Mouse (Mus musculus): ENCODE measurements around the gene Arid5a.

Gene Arid5a

DNA sequence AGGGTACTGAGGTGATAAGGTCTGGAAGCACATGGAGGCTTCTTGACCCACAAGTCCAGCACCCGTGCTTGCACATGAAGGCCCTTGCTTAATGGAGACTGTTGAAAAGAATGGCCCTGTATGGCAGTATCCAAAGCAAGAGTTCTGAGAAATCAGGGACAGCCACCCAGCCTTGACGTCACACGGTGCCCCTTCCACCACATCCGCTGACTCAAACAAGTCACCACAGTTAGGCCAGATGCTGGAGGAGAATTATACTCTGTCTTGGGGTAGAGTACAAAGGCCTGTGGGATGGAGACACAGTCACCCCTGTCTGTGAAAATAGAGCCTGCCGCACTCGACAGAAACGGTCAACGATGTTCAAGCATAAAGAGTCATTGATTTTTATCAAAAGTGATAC lies 14.1 kb upstream of the Arid5a start:
- no peak for DNase-seq (ENCODE audit: low read depth, low spot score)

DNA sequence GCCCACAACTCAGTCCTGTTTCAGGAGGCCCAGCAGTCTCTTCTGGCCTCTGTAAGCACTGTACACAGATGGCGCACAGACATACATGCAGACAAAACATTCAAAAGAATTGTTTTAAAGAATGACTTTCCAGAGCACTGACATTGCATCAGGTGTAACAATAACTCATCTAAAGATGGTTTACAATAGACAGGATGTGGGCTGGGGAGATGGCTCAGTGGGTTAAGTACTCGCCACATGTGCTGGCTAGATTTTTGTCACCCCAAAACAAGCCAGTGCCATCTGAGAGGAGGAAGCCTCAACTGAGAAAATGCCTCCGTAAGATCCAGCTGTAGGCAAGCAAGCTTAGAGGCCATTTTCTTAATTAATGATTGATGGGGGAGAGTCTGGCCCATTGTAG lies 13.1 kb upstream of the Arid5a start:
- DNase-seq (ENCODE audit: low read depth, low spot score) = no peak

DNA sequence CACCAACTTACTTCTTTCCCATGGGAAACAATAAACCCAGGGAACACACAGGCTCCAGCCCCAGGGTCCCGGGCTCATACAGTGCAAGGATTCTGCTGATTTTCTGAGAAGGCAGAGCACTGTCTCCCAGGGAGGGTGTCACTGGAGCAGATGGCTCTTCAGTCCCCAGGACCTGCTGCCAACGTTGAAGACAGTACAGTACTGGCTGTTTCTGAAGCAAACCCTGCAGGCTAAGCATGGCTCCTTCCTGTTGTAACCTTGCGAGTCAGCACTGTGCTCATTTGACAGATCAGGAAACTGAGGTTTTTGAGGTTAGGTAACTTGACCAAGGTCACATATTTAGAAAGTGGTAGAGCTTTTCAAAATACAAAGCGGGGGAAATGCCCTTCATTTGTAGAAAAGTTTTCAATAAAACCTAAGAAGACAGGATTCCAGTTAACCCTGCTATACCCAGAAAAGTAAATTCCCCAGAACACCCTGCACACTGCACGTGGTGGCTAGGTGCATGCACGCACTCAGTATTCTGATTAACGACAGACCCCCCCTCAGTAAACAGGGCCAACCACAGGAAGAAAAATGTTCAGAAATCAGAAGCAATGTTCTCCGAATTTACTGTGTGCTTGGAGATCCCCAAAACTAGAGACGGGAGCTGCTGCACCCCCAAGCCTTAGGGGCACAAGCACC lies 10.9 kb upstream of the Arid5a start:
- DNase-seq (ENCODE audit: low read depth, low spot score) = no peak

DNA sequence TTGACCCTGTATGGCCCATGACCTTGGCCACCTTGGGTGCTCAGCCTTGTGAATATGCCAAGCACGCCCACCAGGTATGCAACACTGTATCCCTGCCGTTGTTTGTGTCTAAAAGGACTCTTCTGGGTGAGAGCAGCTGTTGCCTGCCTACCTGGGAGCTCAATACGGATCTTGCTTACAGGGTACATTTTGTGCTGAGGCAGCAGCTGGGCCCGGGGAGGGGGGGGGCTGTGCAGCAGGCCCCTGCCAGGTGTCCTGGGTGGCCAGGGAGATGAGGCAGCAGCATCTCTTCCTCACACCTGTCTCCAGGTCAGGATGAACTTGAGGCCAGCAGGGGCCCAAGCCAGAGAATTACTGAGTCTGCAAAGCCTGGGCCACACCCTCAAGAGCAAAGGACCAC lies 9.4 kb upstream of the Arid5a start:
- DNase-seq (ENCODE audit: low read depth, low spot score) = no peak

DNA sequence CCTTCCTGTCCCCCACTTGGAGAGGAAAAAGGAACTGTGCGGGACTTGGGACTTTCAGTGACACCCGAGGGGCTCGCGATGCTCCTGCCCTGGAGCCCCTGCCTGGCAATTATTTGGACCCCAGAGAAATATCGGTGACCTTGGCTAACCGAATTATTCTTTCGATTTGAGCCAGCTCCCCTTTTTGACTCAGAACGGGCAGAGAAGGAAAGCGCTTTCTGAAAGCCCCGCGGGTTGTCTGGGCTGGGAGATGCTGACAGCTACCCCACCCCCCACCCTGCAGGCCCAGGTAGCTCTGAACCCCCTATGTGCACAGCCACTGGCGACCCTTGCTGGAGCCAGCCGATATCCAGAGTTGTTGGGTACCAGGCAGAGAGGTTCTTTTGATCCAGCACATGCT lies 8.4 kb upstream of the Arid5a start:
- no peak for DNase-seq (ENCODE audit: low read depth, low spot score)

DNA sequence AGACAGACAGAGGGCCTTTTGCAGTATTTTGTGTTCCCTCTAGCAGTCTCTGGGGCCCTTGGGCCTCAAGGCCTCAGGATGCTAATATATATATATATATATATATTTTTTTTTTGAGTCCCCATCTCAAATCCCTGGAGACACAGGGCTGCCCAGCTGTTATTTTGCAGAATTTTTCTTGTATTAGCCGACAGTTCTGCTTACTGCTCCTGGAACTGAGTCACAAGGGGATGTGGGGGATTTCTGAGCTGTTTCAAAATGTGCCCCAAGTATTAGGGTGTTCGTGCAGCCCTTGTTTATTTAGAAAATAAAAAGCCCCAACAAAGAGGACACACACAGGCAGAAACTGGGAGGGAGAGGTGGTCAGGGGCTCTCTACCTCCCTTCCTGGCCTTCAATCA lies 7.9 kb upstream of the Arid5a start:
- DNase-seq (ENCODE audit: low read depth, low spot score) = no peak

DNA sequence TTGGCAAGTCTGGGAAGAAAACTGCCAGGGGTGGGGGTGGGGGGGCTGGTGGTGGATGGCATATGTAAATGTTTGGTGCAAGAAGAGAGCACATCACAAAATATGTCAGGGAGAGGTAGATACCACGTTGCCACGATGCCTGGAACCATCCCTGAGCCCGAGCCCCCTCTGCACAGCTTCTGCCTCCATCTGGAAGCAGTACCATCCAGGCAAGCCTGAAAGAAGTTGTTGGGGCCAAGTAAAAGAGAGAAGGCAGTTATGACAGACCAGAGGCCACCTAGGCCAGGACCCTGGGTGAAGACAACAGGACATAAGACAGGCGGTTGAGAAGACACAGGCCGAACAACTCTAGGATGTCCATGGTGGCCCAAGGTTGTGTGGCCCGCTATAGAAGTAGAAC lies 7.0 kb upstream of the Arid5a start:
- DNase-seq (ENCODE audit: low read depth, low spot score) = no peak

DNA sequence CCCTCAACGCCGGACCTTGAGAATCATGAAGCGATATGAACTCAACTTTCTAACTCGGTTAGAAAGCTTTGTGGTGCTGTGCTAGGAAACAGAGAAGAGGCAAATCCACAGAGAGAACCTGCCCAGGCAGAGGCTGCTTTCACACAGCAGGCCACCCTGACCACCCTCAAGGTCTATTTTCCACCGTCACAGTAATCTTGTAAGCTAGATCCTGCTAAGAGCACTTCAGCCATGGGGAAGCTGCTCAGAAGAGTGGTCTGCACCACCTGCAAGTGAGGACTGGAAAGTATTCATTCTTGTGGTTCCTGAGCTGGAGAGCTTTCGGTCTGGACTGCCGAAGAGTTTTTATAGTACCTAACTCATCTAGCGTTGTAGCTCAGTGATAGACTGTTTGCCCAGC lies 5.3 kb upstream of the Arid5a start:
- DNase-seq (ENCODE audit: low read depth, low spot score) = no peak

DNA sequence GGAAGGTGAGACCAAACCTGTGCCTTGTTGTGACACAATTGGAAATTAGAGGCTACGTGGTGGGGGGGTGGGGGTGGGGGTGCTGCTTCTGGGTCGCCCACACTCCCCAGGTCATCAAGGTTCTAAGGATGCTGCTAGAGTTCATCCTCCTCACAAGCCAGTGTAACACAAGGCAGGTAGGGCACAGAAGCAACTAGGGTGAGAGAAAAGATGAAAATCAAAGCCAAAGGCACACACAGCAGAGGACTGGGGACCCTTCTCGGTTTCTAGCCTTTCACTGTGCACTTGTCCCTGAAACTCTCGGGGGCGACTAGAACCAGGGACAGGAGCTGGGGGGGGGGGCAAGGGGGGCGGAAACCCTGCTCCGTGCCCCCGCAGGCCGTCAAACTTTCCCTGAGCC lies 4.6 kb upstream of the Arid5a start:
- no peak for DNase-seq (ENCODE audit: low read depth, low spot score)

DNA sequence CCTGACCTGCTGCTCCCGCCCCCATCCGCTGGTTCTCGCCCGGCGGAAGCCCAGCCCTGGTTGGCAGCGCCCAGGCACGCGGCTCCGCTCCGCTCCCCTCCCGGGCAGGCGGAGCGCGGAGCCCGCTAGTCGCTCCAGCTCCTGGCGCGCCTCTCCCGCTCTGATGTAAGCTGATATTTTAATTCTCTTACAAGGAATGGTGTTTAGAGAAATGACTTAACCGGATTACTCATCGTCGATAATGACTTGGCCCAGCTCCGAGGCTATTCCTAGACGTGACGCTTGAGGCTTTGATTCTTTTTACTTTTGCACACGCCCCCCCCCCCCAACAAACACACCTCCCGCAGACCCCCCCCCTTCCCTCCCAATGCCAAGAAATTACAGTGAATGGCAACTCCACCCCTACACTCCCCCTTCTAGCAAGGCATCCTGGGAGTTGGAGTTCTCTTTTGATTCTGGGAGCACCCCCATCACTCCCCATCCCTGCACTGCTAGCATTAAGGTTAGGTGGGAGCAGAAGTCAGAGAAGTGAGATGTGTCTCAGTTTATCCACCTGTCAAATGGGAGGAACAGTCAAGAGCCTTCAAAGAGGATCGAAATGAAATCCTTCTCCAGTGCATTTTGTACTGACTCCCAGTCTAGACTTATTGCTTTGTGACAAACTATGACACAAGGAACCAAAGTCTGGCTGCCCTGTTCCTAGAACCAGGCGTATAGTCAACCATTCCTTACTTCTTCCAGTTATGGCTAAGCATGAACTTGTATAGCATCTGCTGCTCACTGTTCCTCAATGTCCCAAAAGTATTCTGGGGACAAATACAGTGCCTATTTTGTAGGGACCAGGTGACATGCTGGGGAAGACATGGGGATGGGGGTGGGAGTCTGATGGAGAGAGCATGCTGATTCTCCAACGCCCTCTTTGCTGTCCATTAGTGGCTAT lies 3.9 kb upstream of the Arid5a start:
- peak; percentile 47 for DNase-seq (ENCODE audit: low read depth, low spot score)

DNA sequence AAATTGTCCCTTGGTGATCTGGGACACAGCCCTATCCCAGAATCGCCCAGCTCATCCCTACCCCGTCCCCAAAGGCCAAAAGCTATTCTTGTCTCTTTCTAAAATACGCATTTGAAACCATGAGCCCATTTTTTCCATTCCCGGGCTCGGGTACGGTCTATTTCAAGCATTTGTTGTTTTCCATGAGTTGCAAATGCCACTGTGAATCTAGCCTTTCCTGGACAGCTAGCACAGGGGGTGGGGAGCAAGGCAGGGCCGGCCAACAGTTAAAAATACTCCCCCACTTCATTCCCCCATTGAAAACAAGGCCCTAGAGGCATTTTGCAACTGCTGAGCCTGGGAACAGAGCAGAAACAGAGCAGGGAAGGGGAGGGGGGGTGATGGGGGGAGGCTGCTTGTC lies 2.8 kb upstream of the Arid5a start:
- no peak for DNase-seq (ENCODE audit: low read depth, low spot score)

DNA sequence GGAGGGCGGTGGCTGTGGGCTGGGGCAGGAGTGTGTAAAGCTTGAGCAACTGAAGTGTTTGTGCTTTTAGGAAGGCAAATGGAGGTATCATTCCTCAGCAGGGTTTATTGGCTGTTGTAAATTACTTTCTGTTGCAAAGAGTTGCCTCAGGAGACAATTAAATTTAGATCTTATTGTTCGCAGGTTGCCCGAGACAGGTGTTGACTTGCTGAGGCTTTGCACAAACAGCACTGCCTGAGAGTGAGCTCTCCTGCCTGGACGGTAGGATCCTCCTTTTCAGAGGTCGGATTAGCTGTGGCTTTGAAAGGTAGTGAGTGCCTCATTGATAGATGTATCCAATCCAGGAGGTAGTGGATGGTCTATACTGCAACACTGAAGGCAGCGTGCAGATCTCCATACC lies 1.4 kb upstream of the Arid5a start:
- no peak for DNase-seq (ENCODE audit: low read depth, low spot score)

DNA sequence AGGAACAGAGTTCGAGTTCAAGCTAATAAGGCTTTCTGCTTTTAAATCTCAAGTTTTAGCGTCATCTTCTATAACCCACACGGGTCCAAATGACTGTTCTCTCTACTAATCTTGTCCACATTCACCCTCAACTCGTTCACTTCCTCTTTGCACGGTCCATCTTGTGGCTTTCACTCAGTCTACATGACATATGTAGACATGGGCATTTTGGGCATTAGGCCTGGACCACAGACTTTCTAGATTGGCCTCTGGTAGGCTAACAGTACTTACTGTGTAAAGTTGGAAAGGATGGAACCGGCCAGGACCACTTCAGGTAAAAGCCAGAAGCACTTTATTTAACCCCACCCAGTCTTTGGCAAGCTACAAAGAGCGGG lies 425 bp upstream of the Arid5a start:
- no peak for DNase-seq (ENCODE audit: low read depth, low spot score)

DNA sequence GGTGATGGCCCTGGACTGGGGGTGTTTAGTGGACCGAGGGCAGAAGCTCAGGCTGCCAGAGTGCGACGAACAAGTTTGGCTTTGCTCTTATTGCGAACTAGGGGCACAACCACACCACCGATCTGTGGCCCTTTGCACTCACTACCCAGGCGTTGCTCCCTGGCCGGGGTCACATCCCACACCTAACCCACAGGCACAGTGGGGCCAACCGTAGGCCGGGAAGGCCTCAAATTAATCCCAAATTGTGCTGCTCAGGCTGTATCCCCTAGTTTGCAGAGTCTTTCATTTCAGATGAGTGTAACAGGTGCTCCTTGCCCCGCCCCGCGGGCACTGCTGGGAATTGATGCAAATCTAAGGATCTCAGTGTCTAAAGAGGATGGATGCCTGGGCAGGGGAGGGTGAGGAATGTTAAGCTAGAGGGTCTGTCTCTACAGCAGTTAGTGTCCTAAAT lies 943 bp downstream of the Arid5a start:
- peak; percentile 59 for DNase-seq (ENCODE audit: low read depth, low spot score)

DNA sequence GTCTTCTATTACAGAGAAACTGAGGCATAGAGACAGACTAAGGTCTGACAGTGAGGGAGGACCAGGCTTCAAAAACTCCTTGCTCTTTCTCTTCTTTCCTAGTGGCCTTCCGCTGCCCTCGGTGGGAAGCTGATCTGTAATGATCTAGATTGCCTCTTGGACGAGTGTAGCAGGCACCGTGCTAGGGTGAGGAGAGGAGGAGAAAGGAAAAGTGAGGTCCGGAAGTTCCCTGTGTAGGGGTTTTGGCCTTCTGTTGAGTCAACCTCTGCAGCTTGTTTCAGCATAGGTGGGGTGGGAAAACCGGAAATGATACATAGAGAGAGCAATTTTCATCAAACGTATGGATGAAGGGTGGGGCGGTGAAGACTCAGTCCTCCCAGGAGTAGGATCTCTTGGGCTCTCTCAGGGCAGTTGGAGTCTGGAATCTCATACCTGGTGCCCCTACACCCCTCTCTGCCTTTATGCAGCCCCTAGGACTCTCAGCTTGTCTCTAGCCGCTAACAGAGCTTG lies 1.5 kb downstream of the Arid5a start:
- no peak for DNase-seq (ENCODE audit: low read depth, low spot score)

DNA sequence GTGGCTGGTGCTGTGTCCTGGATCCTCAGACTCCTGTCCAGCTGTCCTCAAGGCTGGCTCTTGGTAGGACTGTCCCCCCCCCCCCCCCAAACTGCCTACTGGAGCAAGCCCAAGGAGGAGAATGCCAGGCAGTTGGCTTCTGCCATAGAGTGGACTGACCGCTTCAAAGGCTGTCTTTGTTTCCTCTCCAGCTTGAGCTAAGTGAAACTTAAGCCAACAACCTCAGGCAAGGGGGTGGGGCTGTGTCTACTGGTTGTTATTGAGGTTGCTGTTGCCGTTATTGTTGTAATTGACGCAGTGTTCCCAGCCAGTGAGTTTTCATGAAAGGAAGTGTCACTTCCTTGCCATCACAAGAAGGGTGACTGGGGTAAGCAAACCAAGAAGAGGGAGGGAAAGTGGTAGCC lies 2.0 kb downstream of the Arid5a start:
- no peak for DNase-seq (ENCODE audit: low read depth, low spot score)

DNA sequence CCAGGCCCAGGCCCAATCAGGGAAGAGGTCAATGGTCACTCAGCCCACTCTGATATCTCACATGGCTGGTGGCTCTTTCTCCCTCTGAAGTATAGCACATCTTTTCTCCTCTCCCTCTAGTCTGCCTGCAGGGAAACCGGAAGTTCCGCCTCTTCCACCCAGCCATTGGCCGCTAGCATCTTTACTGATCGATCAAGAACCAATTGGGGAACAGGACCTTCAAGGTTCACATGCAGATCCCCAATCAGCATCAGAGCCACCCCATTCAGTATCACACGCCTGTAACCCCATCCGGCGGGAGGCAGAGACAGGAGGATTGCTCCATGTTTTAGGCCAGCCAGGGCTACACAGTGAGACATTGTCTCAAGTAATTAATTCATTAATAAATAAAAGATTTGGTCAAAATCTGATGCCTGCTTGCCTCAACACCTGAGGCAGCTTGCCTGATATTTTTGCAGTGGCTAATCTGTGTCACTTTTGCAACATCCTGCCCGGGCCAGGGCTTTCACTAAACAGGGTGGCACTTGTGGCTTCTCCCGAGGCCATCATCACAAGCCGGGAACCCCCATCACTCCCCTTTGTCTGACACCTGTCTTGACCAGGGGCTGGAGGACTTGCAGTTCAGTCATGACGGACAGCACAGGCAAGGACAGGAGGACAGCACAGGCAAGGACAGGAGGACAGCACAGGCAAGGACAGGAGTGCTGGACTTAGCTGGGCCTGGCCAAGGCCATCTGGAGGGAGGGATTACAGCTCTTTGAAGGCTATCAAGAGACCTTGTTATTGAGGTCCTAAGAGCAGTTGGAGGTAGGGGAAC lies 7.6 kb downstream of the Arid5a start:
- peak; percentile 98 for DNase-seq (ENCODE audit: low read depth, low spot score)

DNA sequence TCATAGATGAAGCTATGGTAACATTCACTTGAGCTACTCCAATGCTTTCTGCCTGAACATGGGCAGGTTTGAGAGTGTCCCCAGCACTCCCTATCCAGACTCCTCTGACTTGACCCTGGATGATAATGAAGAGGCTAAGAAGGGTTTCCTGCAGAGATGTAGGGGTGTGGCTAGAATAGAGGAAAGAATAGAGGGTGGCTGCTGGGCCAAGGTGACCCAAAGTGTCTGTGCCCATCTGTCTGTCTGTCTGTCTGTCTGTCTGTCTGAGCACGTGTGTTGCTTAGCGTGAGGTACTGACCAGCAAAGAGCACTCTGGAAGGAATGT lies 8.2 kb downstream of the Arid5a start:
- DNase-seq (ENCODE audit: low read depth, low spot score) = peak; percentile 69

DNA sequence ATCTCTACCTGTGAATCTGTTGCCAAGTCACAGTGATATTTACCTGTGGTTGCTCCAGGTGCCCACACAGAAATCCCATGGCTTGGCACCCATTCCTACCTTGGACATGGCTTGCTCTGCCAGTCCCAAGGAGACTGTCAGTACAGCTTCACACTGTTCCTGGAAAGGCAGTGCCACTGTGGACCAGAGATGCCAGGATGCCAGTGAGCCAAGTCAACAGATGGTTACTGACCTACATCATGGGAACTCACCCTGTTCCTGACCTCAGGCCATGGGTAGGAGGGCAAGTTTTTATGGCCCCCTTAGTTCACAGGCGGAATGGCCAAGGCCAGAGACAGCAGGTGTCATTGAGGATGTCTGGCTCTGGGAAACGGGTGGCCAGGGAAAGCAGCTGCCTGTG lies 13.6 kb downstream of the Arid5a start:
- no peak for DNase-seq (ENCODE audit: low read depth, low spot score)

DNA sequence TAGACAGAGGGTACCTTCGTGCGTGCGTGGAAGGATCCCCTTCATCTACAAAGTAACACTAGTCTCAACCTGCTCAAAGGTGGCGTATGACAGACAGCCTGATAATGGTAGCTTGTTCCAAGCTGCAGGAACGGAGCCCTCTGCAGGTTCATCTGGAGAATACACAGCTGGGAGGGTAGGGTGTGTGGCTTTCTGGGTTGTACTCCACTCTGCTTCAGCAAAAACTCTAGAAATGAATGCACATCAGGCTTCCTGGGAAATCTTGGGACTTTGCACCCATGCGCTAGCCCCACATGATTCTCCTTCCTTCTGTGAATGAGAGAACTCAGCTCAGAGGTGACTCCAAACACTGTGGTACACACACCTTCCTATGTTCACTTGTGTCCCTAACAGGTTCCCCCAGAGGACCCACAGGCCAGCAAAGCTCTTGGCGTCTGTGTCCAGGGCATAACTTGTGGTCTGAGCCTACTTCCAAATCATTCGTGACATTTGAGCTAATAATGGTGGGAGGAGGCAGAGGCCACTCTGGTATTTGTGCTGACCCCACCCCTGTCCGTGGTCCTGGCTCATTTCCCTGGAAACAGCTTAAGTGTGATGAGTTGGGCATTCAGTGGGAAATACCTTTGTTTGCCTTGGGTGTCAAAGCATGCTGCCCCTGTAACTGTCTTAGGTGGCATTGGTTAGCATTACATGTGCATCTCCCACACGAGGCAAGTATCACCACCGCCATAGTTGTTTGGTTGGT lies 14.5 kb downstream of the Arid5a start:
- DNase-seq (ENCODE audit: low read depth, low spot score) = peak; percentile 68

DNA sequence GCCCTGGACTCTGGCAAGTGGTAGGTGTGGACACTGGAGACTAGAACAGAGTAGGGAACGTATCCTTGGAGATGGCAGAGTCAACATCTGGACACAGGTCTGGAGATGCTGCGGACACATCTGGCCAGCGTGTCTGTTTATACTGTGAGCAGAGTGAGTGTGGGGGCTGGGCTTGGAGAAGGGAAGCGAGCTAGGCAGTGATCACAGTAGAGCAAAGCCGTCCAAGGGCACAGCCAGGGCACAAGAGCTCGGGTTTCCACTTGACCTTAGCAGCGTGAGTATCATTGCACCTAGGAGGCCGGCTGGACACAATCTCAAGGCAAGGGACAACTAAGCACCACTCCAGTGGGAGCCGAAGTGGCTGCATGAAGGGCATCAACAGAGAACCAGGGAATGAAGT lies 15.5 kb downstream of the Arid5a start:
- DNase-seq (ENCODE audit: low read depth, low spot score) = no peak

Measured in ES-CJ7 (cell line).